Mouse (Mus musculus): ENCODE measurements around the gene Pprc1. TPM values are rescaled to one million over a fixed set of nuclear protein-coding genes. Genes with fewer than 3 reads are reported as not detected.

Gene Pprc1
- polyA plus RNA-seq, 1 experiment from 2014 or later = 26.6 TPM

- H3K9me3 ChIP-seq (replicated peaks) = no peaks in the 10 kb centered on the region
- no peak overlapping the region for H3K4me3 ChIP-seq
- ATAC-seq = no peak
- WGBS = 42% methylated on average over 2 of the region's 2 CpGs
- H3K36me3 ChIP-seq (ENCODE audit: poor library complexity, severe bottlenecking) = no peaks in the 10 kb centered on the region
- no peak overlapping the region for H3K9ac ChIP-seq
- H3K27ac ChIP-seq = no peak overlapping the region
- no peaks in the 10 kb centered on the region for H3K27me3 ChIP-seq
- H3K4me1 ChIP-seq = no peaks in the 10 kb centered on the region
- H3K4me2 ChIP-seq = no peak overlapping the region
Observed at GRCm38 (mm10) chr19:46016023-46016422, 28.7 kb upstream of the Pprc1 start.

DNA sequence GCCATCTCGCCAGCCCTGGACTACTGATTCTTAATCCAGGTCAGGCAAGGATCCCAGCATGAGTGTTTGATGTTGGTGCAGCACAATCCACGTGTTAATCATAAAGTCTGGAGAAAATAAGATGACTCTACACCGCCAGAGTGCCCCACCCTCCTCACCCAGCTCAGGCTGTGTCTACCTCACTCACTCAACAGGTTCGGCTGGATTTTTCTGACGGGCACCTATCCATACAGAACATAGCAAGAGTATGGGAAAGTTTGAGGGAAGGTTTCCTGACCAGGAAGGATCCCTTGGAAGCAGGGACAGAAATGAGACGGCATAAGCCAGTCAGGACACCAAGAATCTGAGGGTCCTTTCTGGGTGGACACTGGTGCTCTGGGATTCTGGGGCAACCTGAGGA is 19.7 kb upstream of the Pprc1 start:
- Histone ChIP-seq H3K9ac (no peak overlapping the region), H3K4me2 (no peak overlapping the region), H3K4me3 (no peak overlapping the region), H3K27ac (no peak overlapping the region), H3K27me3 (no peaks in the 10 kb centered on the region), H3K9me3 (replicated peaks) (0 out of 2 replicates have a peak, but pooled peaks cover under 1% of the 10 kb centered on the region), H3K4me1 (no peaks in the 10 kb centered on the region), H3K36me3 (ENCODE audit: poor library complexity, severe bottlenecking) (peaks cover 8% of the 10 kb centered on the region)
- WGBS = 80% methylated on average over 6 of the region's 6 CpGs
- no peak for ATAC-seq

DNA sequence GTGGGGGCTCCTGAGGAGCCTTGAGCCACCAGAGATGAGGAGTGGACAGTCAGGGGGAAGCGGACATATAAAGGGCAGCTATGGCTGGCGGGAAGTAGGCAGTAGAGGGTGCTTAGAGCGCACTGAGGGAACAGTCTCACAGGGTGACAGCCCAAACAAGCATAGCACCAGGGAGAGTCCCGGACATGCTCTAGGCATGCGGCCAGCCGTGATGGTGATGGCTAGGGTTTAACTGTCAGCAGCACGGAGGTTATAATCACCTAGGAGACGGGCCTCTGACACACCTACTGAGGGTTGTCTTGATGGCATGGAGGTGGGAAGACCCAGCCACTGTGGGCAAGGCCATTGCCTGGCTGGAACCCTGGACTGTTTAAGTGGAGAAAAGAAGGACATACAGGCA is 18.1 kb upstream of the Pprc1 start:
- H3K27me3 ChIP-seq = no peaks in the 10 kb centered on the region
- no peak for ATAC-seq
- H3K27ac ChIP-seq = no peak overlapping the region
- peaks cover 22% of the 10 kb centered on the region for H3K36me3 ChIP-seq (ENCODE audit: poor library complexity, severe bottlenecking)
- no peak overlapping the region for H3K4me2 ChIP-seq
- no peak overlapping the region for H3K9ac ChIP-seq
- no peak overlapping the region for H3K4me3 ChIP-seq
- WGBS = 75% methylated on average over 8 of the region's 8 CpGs
- no peaks in the 10 kb centered on the region for H3K4me1 ChIP-seq
- 0 out of 2 replicates have a peak, but pooled peaks cover 4% of the 10 kb centered on the region for H3K9me3 ChIP-seq (replicated peaks)

DNA sequence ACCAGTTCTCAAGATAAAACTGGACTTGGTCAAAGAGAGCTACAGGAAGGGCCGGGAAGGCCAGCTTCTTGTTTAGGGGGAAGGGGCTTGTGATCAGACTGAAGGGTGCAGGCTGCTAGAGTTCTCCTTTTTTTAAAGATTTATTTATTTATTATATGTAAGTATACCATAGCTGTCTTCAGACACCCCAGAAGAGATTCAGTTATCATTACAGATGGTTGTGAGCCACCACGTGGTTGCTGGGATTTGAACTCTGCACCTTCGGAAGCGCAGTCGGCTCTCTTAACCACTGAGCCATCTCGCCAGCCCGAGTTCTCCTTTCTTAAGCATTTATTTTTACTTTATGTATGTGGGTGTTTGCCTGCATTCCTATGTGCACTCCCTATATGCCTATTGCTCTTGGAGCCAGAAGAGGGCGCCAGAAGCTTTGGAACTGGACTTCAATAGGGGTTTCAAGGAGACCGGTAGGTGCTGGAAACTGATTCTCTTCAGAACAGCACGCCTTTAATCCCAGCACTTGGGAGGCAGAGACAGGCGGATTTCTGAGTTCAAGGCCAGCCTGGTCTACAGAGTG is 15.9 kb upstream of the Pprc1 start:
- no peak for ATAC-seq
- 0 out of 2 replicates have a peak, but pooled peaks cover 4% of the 10 kb centered on the region for H3K9me3 ChIP-seq (replicated peaks)
- no peaks in the 10 kb centered on the region for H3K27me3 ChIP-seq
- peaks cover 45% of the 10 kb centered on the region for H3K36me3 ChIP-seq (ENCODE audit: poor library complexity, severe bottlenecking)
- WGBS = 73% methylated on average over 11 of the region's 11 CpGs
- no peak overlapping the region for H3K4me3 ChIP-seq
- H3K4me2 ChIP-seq = no peak overlapping the region
- H3K27ac ChIP-seq = no peak overlapping the region
- H3K9ac ChIP-seq = no peak overlapping the region
- no peaks in the 10 kb centered on the region for H3K4me1 ChIP-seq

- WGBS = 93% methylated on average over 1 of the region's 1 CpGs
- no peak overlapping the region for H3K27ac ChIP-seq
Observed at GRCm38 (mm10) chr19:46029652-46030051, 15.0 kb upstream of the Pprc1 start.

GRCm38 (mm10) chr19:46030196-46030983 is 14.3 kb upstream of the Pprc1 start:
- ATAC-seq = no peak
- Histone ChIP-seq H3K9ac (no peak overlapping the region), H3K36me3 (ENCODE audit: poor library complexity, severe bottlenecking) (peaks cover 60% of the 10 kb centered on the region)

More at GRCm38 (mm10) chr19:46029652-46030051, 15.0 kb upstream of the Pprc1 start:
- Histone ChIP-seq H3K4me1 (no peaks in the 10 kb centered on the region), H3K9me3 (replicated peaks) (0 out of 2 replicates have a peak, but pooled peaks cover 4% of the 10 kb centered on the region), H3K27me3 (no peaks in the 10 kb centered on the region), H3K36me3 (ENCODE audit: poor library complexity, severe bottlenecking) (peaks cover 53% of the 10 kb centered on the region), H3K4me3 (no peak overlapping the region), H3K9ac (no peak overlapping the region), H3K4me2 (no peak overlapping the region)
- ATAC-seq = no peak

DNA sequence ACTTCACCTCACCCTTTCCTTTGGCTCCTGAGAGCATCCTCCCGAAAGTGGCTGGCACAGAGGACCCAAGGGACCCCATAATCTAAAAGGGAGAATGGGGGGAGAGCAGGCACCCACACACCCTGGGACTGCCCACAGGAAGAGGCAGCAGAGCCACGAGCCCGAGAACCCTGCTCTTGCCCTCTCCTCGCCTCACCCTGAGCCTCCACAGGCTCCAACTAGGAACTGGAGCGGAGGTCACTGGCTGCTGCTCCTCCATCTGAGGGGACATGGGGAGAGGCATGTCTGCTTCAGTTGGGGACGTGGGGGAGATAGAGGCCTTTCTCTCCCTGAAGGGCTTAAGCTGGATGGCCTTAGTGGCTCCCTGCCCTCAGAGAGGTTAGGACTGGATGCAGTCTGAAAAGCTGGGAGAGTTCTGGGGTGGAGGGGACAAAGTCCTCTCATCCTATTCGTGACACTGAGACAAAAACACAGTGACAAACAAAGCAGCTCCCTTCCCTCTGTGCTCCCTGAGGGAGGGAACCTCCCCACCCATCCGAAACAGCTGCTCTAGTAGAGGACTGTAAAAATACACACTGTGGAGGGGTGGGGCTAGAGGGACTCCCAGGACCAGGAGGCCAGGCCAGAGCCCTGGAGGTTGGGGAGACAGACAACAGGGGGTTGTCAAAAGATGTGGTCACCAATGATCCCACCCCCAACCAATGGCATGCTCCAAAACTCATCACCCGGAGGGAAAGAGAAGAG is 12.8 kb upstream of the Pprc1 start:
- 0 out of 2 replicates have a peak, but pooled peaks cover 4% of the 10 kb centered on the region for H3K9me3 ChIP-seq (replicated peaks)
- no peak overlapping the region for H3K4me3 ChIP-seq
- H3K36me3 ChIP-seq (ENCODE audit: poor library complexity, severe bottlenecking) = peaks cover 72% of the 10 kb centered on the region
- H3K4me1 ChIP-seq = peaks cover 13% of the 10 kb centered on the region
- H3K27me3 ChIP-seq = no peaks in the 10 kb centered on the region
- no peak for ATAC-seq
- no peak overlapping the region for H3K9ac ChIP-seq
- H3K4me2 ChIP-seq = no peak overlapping the region
- peak overlapping the region; percentile 31 for H3K27ac ChIP-seq
- WGBS = 68% methylated on average over 9 of the region's 9 CpGs

More at GRCm38 (mm10) chr19:46030196-46030983, 14.3 kb upstream of the Pprc1 start:
- Histone ChIP-seq H3K4me3 (no peak overlapping the region), H3K4me2 (no peak overlapping the region), H3K27ac (no peak overlapping the region), H3K27me3 (no peaks in the 10 kb centered on the region), H3K4me1 (no peaks in the 10 kb centered on the region), H3K9me3 (replicated peaks) (0 out of 2 replicates have a peak, but pooled peaks cover 4% of the 10 kb centered on the region)
- WGBS = 95% methylated on average over 10 of the region's 10 CpGs

GRCm38 (mm10) chr19:46032731-46033510 is 11.8 kb upstream of the Pprc1 start:
- no peak overlapping the region for H3K4me2 ChIP-seq
- 0 out of 2 replicates have a peak, but pooled peaks cover 4% of the 10 kb centered on the region for H3K9me3 ChIP-seq (replicated peaks)
- no peak for ATAC-seq
- no peak overlapping the region for H3K9ac ChIP-seq
- H3K27me3 ChIP-seq = no peaks in the 10 kb centered on the region
- 86% methylated on average over 26 of the region's 26 CpGs for WGBS
- H3K27ac ChIP-seq = no peak overlapping the region
- H3K4me3 ChIP-seq = no peak overlapping the region
- H3K36me3 ChIP-seq (ENCODE audit: poor library complexity, severe bottlenecking) = peaks cover 72% of the 10 kb centered on the region
- peaks cover 23% of the 10 kb centered on the region for H3K4me1 ChIP-seq

DNA sequence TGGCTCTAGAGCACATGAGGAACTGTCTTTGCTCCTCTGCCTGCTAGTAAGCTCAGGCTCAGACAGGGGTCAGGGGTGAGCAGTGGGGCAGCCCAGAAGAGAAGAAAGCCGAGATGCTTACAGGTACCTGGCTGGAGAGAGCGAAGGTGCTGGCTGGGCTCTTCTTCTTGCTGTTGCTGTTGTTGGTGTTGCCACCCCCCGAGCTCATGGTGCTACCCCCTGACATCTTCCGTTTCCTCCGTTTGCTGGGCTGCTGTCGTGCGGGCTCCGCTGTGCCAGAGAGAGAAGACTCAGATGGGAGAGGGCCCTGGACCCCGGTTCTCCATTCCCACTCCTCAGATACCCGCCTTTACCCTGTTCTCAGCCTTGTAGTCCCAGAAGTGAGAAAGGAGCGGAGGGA is 10.8 kb upstream of the Pprc1 start:
- ATAC-seq = no peak
- Histone ChIP-seq H3K4me1 (peaks cover 29% of the 10 kb centered on the region), H3K27me3 (no peaks in the 10 kb centered on the region), H3K36me3 (ENCODE audit: poor library complexity, severe bottlenecking) (peaks cover 72% of the 10 kb centered on the region), H3K9ac (no peak overlapping the region), H3K27ac (no peak overlapping the region), H3K9me3 (replicated peaks) (0 out of 2 replicates have a peak, but pooled peaks cover 4% of the 10 kb centered on the region), H3K4me2 (no peak overlapping the region), H3K4me3 (no peak overlapping the region)
- 95% methylated on average over 11 of the region's 11 CpGs for WGBS

DNA sequence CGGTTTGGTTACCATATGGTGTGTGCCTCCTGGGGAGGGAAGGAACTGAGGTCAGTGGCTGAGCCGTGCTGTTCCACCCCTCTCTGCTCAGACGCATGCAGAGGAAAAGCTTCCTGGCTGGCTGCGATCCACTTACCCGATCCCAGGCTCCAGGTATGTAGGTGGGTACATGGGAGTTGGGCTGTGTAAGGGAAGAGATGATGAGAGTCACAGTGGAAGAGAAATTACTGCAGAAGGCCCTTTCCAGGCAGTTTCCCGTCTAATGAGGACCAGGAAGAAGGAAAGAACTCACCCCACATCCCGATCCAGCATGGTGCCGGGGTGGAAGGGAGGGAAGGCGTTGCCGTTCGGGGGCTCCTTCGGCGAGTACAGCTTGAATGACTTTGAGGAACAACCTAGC is 8.7 kb upstream of the Pprc1 start:
- WGBS = 89% methylated on average over 13 of the region's 13 CpGs
- Histone ChIP-seq H3K4me2 (peak overlapping the region; percentile 100), H3K36me3 (ENCODE audit: poor library complexity, severe bottlenecking) (peaks cover 54% of the 10 kb centered on the region), H3K4me1 (peaks cover 43% of the 10 kb centered on the region), H3K27me3 (no peaks in the 10 kb centered on the region), H3K9ac (peak overlapping the region; percentile 21; the same call in 1 of the 2 replicates), H3K4me3 (peak overlapping the region; percentile 99), H3K9me3 (replicated peaks) (no peaks in the 10 kb centered on the region), H3K27ac (no peak overlapping the region)
- no peak for ATAC-seq

DNA sequence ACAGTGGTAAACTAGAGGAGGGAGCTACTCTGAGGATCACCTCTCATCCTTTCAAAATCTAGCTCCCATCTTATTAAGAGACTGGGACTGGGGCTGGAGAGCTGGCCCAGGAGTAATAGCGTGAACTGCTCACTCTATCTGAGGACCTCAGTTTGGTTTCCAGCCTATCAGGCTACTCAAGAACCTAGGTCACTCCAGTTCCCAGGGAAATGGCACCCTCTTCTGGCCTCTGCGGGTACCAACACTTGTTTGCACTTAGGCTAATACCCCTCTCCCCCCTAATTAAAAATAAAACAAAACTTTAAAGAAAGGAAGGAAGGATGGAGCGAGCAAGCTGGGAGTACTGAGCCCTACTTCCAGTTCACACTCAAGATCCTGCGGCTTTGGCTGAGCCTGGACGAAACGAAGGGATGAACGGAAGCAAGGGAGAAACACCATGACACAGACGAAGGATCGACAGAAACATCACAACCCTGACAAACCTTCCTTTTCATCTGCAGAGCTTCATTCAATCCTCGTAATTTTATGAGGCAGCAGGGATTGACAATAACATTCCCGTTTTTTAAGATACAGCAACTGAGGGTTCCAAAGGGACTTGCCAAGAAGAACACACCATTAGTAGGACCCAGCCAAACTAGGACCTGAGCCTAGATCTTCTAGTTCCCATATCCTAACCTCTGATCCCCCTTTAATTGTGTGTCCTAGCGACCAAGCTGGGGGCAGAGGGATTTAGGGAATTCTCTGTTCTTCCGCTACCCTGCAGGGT is 8.0 kb upstream of the Pprc1 start:
- no peaks in the 10 kb centered on the region for H3K9me3 ChIP-seq (replicated peaks)
- H3K4me2 ChIP-seq = peak overlapping the region; percentile 100
- peak overlapping the region; percentile 99 for H3K27ac ChIP-seq
- no peak for ATAC-seq
- peak overlapping the region; percentile 99 for H3K4me3 ChIP-seq
- no peaks in the 10 kb centered on the region for H3K27me3 ChIP-seq
- peak overlapping the region; percentile 99 for H3K9ac ChIP-seq
- H3K4me1 ChIP-seq = peaks cover 49% of the 10 kb centered on the region
- peaks cover 49% of the 10 kb centered on the region for H3K36me3 ChIP-seq (ENCODE audit: poor library complexity, severe bottlenecking)
- 64% methylated on average over 13 of the region's 13 CpGs for WGBS

All from forebrain, embryonic 13.5 days (tissue).